Mouse (Mus musculus) liver, embryonic 14.5 days (tissue): Measurements from ENCODE around the gene Serf1.

ENCODE experiments used
- CTCF ChIP-seq: IDR thresholded peaks from 2 replicates; pipeline ENCODE4 v1.5.1; 2016; ENCODE audit warnings: antibody characterized with exemption, low read depth, control low read depth
- EP300 ChIP-seq: IDR thresholded peaks from 2 replicates; pipeline ENCODE4 v1.6.1; 2016; ENCODE audit warnings: antibody characterized with exemption, low read depth

GRCm38 (mm10) chr13:100103748-100104254 lies 4.0 kb upstream of the Serf1 start, which contains the start of gene Bdp1:
- TF ChIP-seq CTCF (no peak), EP300 (no peak)
